ENCODE assay signal across 8 mouse cellular contexts in genomic region chr10:12826760-12827281, GRCm38 (mm10). TPM values are rescaled to one million over a fixed set of nuclear protein-coding genes. Genes with fewer than 3 reads are reported as not detected.
DNase-seq lines count a peak whose midpoint lies in the region; ATAC-seq lines count a peak whose summit lies in the region.

No protein-coding gene starts in this region.

- peak overlapping the region; percentile 16 for H3K4me2 ChIP-seq in lung, embryonic 16.5 days (ENCODE audit: low read depth, low read length)

- H3K9me3 ChIP-seq in lung, embryonic 16.5 days (ENCODE audit: control insufficient read depth, low read length), result no peaks in the 10 kb centered on the region

- intact Hi-C loops in left cerebral cortex, postnatal 4 days (cut with DNase I), result no loop called here
- intact Hi-C loops in left cerebral cortex, postnatal 10 days (cut with DNase I), result no loop called here
- intact Hi-C loops in gastrocnemius, postnatal 36 days (cut with DNase I), result no loop called here

- H3K27me3 ChIP-seq in lung, embryonic 16.5 days (ENCODE audit: control insufficient read depth, insufficient read depth, low read depth, low read length), result no peaks in the 10 kb centered on the region

- peak overlapping the region; percentile 78 for H3K27ac ChIP-seq in lung, embryonic 16.5 days (ENCODE audit: low read length)

- no peaks in the 10 kb centered on the region for H3K36me3 ChIP-seq in lung, embryonic 16.5 days (ENCODE audit: control insufficient read depth, insufficient read depth, low read length)

- peaks cover 32% of the 10 kb centered on the region for H3K4me1 ChIP-seq in lung, embryonic 16.5 days (replicated peaks; ENCODE audit: control insufficient read depth, insufficient read depth, low read length)

- ATAC-seq in lung, embryonic 16.5 days (ENCODE audit: low read depth), result peak; percentile 85

- 35% methylated on average over 6 of the region's 6 CpGs for WGBS in lung, embryonic 16.5 days

- peak overlapping the region; percentile 13; the same call in 1 of the 2 replicates for H3K4me3 ChIP-seq in lung, embryonic 16.5 days (ENCODE audit: low read length)

- no peak overlapping the region; the same call in 1 of the 2 replicates for H3K9ac ChIP-seq in lung, embryonic 16.5 days (ENCODE audit: low read length)

- DNase-seq in left cerebral cortex, postnatal 4 days, result peak; percentile 73
- DNase-seq in left cerebral cortex, postnatal 10 days (ENCODE audit: extremely low spot score in 1 of 2, low spot score in 2 of 2), result no peak
- DNase-seq in cerebellum, postnatal 36 days, result peak; percentile 70 to 76
- peak; percentile 40 for DNase-seq in kidney, postnatal 10 days
- DNase-seq in gastrocnemius, postnatal 36 days, result no peak
- no peak for DNase-seq in adrenal gland, postnatal 4 days (ENCODE audit: low spot score in 2 of 2)
- DNase-seq in spleen, postnatal 14 days (ENCODE audit: low spot score in 2 of 2), result no peak

RNA-seq across cellular contexts. Expression of gene Utrn, which starts 42.3 kb away (rescaled TPM):
- total RNA-seq in left cerebral cortex, postnatal 4 days (2021), result 10 to 100 TPM; 32.1 to 34.6 TPM
- total RNA-seq in left cerebral cortex, postnatal 10 days (2021), result 10 to 100 TPM; 41.5 to 42.8 TPM
- polyA plus RNA-seq in lung, embryonic 16.5 days (2015; fragmentation: Nextera tagmentation; extraction: Ambion mirVana), result 75.8 and 81.7 TPM in 2 replicates
- total RNA-seq in gastrocnemius, postnatal 36 days (2021), result 10 to 100 TPM; 21.8 to 21.9 TPM
- 100 to 1,000 TPM in 1 of 2 experiments, 10 to 100 TPM in 1; 91.1 to 101 TPM for total RNA-seq in adrenal gland, postnatal 4 days (2021)

Comparison
In these comparisons a context has a peak if more than half of its experiments do, and no peak if none do; other contexts are left out.
1. DNase-seq: peak in left cerebral cortex, postnatal 4 days (single experiment), cerebellum, postnatal 36 days (2 of 2) and kidney, postnatal 10 days (single experiment); none in left cerebral cortex, postnatal 10 days (0 of 2), gastrocnemius, postnatal 36 days (0 of 2), adrenal gland, postnatal 4 days (0 of 2) and spleen, postnatal 14 days (0 of 2).